Mouse (Mus musculus): ENCODE data around the gene Pdgfc. TPM values are rescaled to one million over a fixed set of nuclear protein-coding genes. Genes with fewer than 3 reads are reported as not detected.

Pdgfc gene
- polyA plus RNA-seq, 1 experiment from 2014 or later: 17.3 TPM

- DNase-seq (ENCODE audit: low spot score): no peak
- H3K36me3 ChIP-seq (ENCODE audit: control insufficient read depth, insufficient read depth, low read length): no peaks in the 10 kb centered on the region
- H3K9ac ChIP-seq (ENCODE audit: low read depth, low read length): no peak overlapping the region
- H3K9me3 ChIP-seq (ENCODE audit: control insufficient read depth, low read length): no peaks in the 10 kb centered on the region
- H3K27ac ChIP-seq (ENCODE audit: low read depth, low read length): no peak overlapping the region
- WGBS: 80% methylated on average over 1 of the region's 1 CpGs
- no peaks in the 10 kb centered on the region for H3K4me1 ChIP-seq (replicated peaks; ENCODE audit: control insufficient read depth, insufficient read depth, low read length)
- ATAC-seq (ENCODE audit: low FRiP score): no peak
- H3K4me2 ChIP-seq (replicated peaks; ENCODE audit: low read depth, low read length): no peak overlapping the region
- no peaks in the 10 kb centered on the region for H3K27me3 ChIP-seq (ENCODE audit: control insufficient read depth, insufficient read depth, low read length)
- no peak overlapping the region for H3K4me3 ChIP-seq (ENCODE audit: low read depth, low read length)
Observed at GRCm38 (mm10) chr3:81154420-81154819, 118.2 kb downstream of the Pdgfc start.

- no peak overlapping the region for H3K27ac ChIP-seq (ENCODE audit: low read depth, low read length)
- no peak for ATAC-seq (ENCODE audit: low FRiP score)
- no peaks in the 10 kb centered on the region for H3K36me3 ChIP-seq (ENCODE audit: control insufficient read depth, insufficient read depth, low read length)
- H3K4me1 ChIP-seq (replicated peaks; ENCODE audit: control insufficient read depth, insufficient read depth, low read length): no peaks in the 10 kb centered on the region
- H3K4me3 ChIP-seq (ENCODE audit: low read depth, low read length): no peak overlapping the region
- no peak overlapping the region for H3K4me2 ChIP-seq (replicated peaks; ENCODE audit: low read depth, low read length)
- H3K9me3 ChIP-seq (ENCODE audit: control insufficient read depth, low read length): no peaks in the 10 kb centered on the region
- no peak overlapping the region for H3K9ac ChIP-seq (ENCODE audit: low read depth, low read length)
- DNase-seq (ENCODE audit: low spot score): no peak
- no peaks in the 10 kb centered on the region for H3K27me3 ChIP-seq (ENCODE audit: control insufficient read depth, insufficient read depth, low read length)
Observed at GRCm38 (mm10) chr3:81160457-81161165, 124.4 kb downstream of the Pdgfc start.

- Histone ChIP-seq H3K9me3 (ENCODE audit: control insufficient read depth, low read length) (no peaks in the 10 kb centered on the region), H3K27me3 (ENCODE audit: control insufficient read depth, insufficient read depth, low read length) (no peaks in the 10 kb centered on the region), H3K9ac (ENCODE audit: low read depth, low read length) (no peak overlapping the region), H3K27ac (ENCODE audit: low read depth, low read length) (no peak overlapping the region), H3K4me1 (replicated peaks; ENCODE audit: control insufficient read depth, insufficient read depth, low read length) (no peaks in the 10 kb centered on the region), H3K36me3 (ENCODE audit: control insufficient read depth, insufficient read depth, low read length) (no peaks in the 10 kb centered on the region), H3K4me2 (replicated peaks; ENCODE audit: low read depth, low read length) (no peak overlapping the region), H3K4me3 (ENCODE audit: low read depth, low read length) (no peak overlapping the region)
- WGBS: 89% methylated on average over 4 of the region's 4 CpGs
- ATAC-seq (ENCODE audit: low FRiP score) (no peak), DNase-seq (ENCODE audit: low spot score) (no peak)
Observed at GRCm38 (mm10) chr3:81162129-81162528, 125.9 kb downstream of the Pdgfc start.

- no peaks in the 10 kb centered on the region for H3K4me1 ChIP-seq (replicated peaks; ENCODE audit: control insufficient read depth, insufficient read depth, low read length)
- H3K4me3 ChIP-seq (ENCODE audit: low read depth, low read length): no peak overlapping the region
- DNase-seq (ENCODE audit: low spot score) (no peak), ATAC-seq (ENCODE audit: low FRiP score) (no peak)
- H3K9me3 ChIP-seq (ENCODE audit: control insufficient read depth, low read length): no peaks in the 10 kb centered on the region
- no peak overlapping the region for H3K4me2 ChIP-seq (replicated peaks; ENCODE audit: low read depth, low read length)
- no peaks in the 10 kb centered on the region for H3K27me3 ChIP-seq (ENCODE audit: control insufficient read depth, insufficient read depth, low read length)
- no peaks in the 10 kb centered on the region for H3K36me3 ChIP-seq (ENCODE audit: control insufficient read depth, insufficient read depth, low read length)
- WGBS: 95% methylated on average over 5 of the region's 5 CpGs
- H3K27ac ChIP-seq (ENCODE audit: low read depth, low read length): no peak overlapping the region
- no peak overlapping the region for H3K9ac ChIP-seq (ENCODE audit: low read depth, low read length)
Observed at GRCm38 (mm10) chr3:81164091-81164490, 127.9 kb downstream of the Pdgfc start.

GRCm38 (mm10) chr3:81170073-81170809 lies 134.0 kb downstream of the Pdgfc start:
- Histone ChIP-seq H3K4me1 (replicated peaks; ENCODE audit: control insufficient read depth, insufficient read depth, low read length) (no peaks in the 10 kb centered on the region), H3K9ac (ENCODE audit: low read depth, low read length) (no peak overlapping the region), H3K4me3 (ENCODE audit: low read depth, low read length) (no peak overlapping the region), H3K9me3 (ENCODE audit: control insufficient read depth, low read length) (no peaks in the 10 kb centered on the region), H3K4me2 (replicated peaks; ENCODE audit: low read depth, low read length) (no peak overlapping the region), H3K36me3 (ENCODE audit: control insufficient read depth, insufficient read depth, low read length) (no peaks in the 10 kb centered on the region), H3K27ac (ENCODE audit: low read depth, low read length) (no peak overlapping the region), H3K27me3 (ENCODE audit: control insufficient read depth, insufficient read depth, low read length) (no peaks in the 10 kb centered on the region)
- DNase-seq (ENCODE audit: low spot score) (no peak), ATAC-seq (ENCODE audit: low FRiP score) (no peak)
- WGBS: 75% methylated on average over 4 of the region's 4 CpGs

- no peak overlapping the region for H3K9ac ChIP-seq (ENCODE audit: low read depth, low read length)
- H3K4me3 ChIP-seq (ENCODE audit: low read depth, low read length): no peak overlapping the region
- no peaks in the 10 kb centered on the region for H3K27me3 ChIP-seq (ENCODE audit: control insufficient read depth, insufficient read depth, low read length)
- no peaks in the 10 kb centered on the region for H3K4me1 ChIP-seq (replicated peaks; ENCODE audit: control insufficient read depth, insufficient read depth, low read length)
- ATAC-seq (ENCODE audit: low FRiP score) (no peak), DNase-seq (ENCODE audit: low spot score) (no peak)
- WGBS: 94% methylated on average over 3 of the region's 3 CpGs
- H3K4me2 ChIP-seq (replicated peaks; ENCODE audit: low read depth, low read length): no peak overlapping the region
- no peaks in the 10 kb centered on the region for H3K9me3 ChIP-seq (ENCODE audit: control insufficient read depth, low read length)
- H3K27ac ChIP-seq (ENCODE audit: low read depth, low read length): no peak overlapping the region
- no peaks in the 10 kb centered on the region for H3K36me3 ChIP-seq (ENCODE audit: control insufficient read depth, insufficient read depth, low read length)
Observed at GRCm38 (mm10) chr3:81174832-81175231, 138.6 kb downstream of the Pdgfc start.

GRCm38 (mm10) chr3:81181319-81182013 lies 145.2 kb downstream of the Pdgfc start:
- H3K27ac ChIP-seq (ENCODE audit: low read depth, low read length): no peak overlapping the region
- no peak overlapping the region for H3K4me2 ChIP-seq (replicated peaks; ENCODE audit: low read depth, low read length)
- no peaks in the 10 kb centered on the region for H3K27me3 ChIP-seq (ENCODE audit: control insufficient read depth, insufficient read depth, low read length)
- no peaks in the 10 kb centered on the region for H3K4me1 ChIP-seq (replicated peaks; ENCODE audit: control insufficient read depth, insufficient read depth, low read length)
- H3K9me3 ChIP-seq (ENCODE audit: control insufficient read depth, low read length): no peaks in the 10 kb centered on the region
- DNase-seq (ENCODE audit: low spot score): peak; percentile 19
- peak; percentile 87 for ATAC-seq (ENCODE audit: low FRiP score)
- WGBS: 64% methylated on average over 1 of the region's 1 CpGs
- no peak overlapping the region for H3K4me3 ChIP-seq (ENCODE audit: low read depth, low read length)
- no peak overlapping the region for H3K9ac ChIP-seq (ENCODE audit: low read depth, low read length)
- no peaks in the 10 kb centered on the region for H3K36me3 ChIP-seq (ENCODE audit: control insufficient read depth, insufficient read depth, low read length)

GRCm38 (mm10) chr3:81196937-81197336 lies 160.7 kb downstream of the Pdgfc start:
- H3K27me3 ChIP-seq (ENCODE audit: control insufficient read depth, insufficient read depth, low read length): no peaks in the 10 kb centered on the region
- ATAC-seq (ENCODE audit: low FRiP score): no peak
- H3K4me2 ChIP-seq (replicated peaks; ENCODE audit: low read depth, low read length): no peak overlapping the region
- no peak overlapping the region for H3K9ac ChIP-seq (ENCODE audit: low read depth, low read length)
- H3K36me3 ChIP-seq (ENCODE audit: control insufficient read depth, insufficient read depth, low read length): no peaks in the 10 kb centered on the region
- no peak overlapping the region for H3K4me3 ChIP-seq (ENCODE audit: low read depth, low read length)
- DNase-seq (ENCODE audit: low spot score): no peak
- no peak overlapping the region for H3K27ac ChIP-seq (ENCODE audit: low read depth, low read length)
- H3K4me1 ChIP-seq (replicated peaks; ENCODE audit: control insufficient read depth, insufficient read depth, low read length): no peaks in the 10 kb centered on the region
- H3K9me3 ChIP-seq (ENCODE audit: control insufficient read depth, low read length): no peaks in the 10 kb centered on the region
- 92% methylated on average over 2 of the region's 2 CpGs for WGBS
